Mouse (Mus musculus) megakaryocyte, embryonic 14.5 days (primary cell): ENCODE measurements at regions not wholly inside any gene's neighbourhood (a gene's known extent, or its start where the extent isn't known, plus 50 kb on each side); places are given as distances from the start of the nearest gene placed in this dataset.

Experiments used
- H3K27me3 ChIP-seq: replicated peaks from 2 replicates; pipeline ENCODE3; 2012; ENCODE audit warnings: inconsistent platforms
- H3K36me3 ChIP-seq: replicated peaks from 2 replicates; pipeline ENCODE3; 2012; ENCODE audit warnings: low read length, inconsistent platforms, mixed read lengths
- H3K4me1 ChIP-seq: 2 replicates; pipeline ENCODE4 v1.6.1; 2012; ENCODE audit warnings: inconsistent platforms
- H3K4me3 ChIP-seq: replicated peaks from 2 replicates; pipeline ENCODE3; 2012; ENCODE audit warnings: moderate library complexity, mild to moderate bottlenecking, inconsistent platforms
- H3K9me3 ChIP-seq: 2 replicates; pipeline ENCODE4 v1.6.1; 2012; ENCODE audit warnings: inconsistent platforms
- FLI1 ChIP-seq: IDR thresholded peaks from 2 replicates; pipeline ENCODE4 v1.6.1; 2012; ENCODE audit warnings: low read length, inconsistent platforms, mixed read lengths
- GATA1 ChIP-seq: IDR thresholded peaks from 3 replicates; pipeline ENCODE4 v1.6.1; 2012; ENCODE audit warnings: mixed read lengths, low read length, inconsistent platforms, borderline replicate concordance

DNA sequence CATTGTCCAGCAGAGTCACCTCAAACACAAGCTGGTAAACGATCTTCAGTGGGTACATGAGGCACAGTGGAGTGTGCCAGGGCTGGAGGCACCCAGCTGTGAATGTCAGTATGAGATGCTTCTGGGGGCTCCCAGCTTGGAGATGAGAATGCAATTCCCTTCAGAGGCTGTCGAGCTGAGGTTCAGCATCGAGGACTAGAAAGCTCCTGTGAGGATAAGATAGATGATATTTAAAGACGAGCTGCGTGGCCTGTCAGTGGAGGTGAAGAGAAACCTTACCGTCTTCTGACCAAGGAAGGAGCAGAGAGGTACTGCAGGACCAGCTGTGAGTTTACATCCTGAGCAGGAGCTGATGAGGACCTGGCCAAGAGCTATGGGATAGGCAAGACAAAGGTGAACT lies 52.4 kb upstream of the Six3 start:
- 0 out of 2 replicates have a peak, but pooled peaks cover 4% of the 10 kb centered on the region for H3K9me3 ChIP-seq
- no peak overlapping the region for H3K4me3 ChIP-seq
- no peaks in the 10 kb centered on the region for H3K4me1 ChIP-seq
- no peaks in the 10 kb centered on the region for H3K27me3 ChIP-seq
- no peaks in the 10 kb centered on the region for H3K36me3 ChIP-seq
- TF ChIP-seq FLI1 (no peak), GATA1 (no peak)

DNA sequence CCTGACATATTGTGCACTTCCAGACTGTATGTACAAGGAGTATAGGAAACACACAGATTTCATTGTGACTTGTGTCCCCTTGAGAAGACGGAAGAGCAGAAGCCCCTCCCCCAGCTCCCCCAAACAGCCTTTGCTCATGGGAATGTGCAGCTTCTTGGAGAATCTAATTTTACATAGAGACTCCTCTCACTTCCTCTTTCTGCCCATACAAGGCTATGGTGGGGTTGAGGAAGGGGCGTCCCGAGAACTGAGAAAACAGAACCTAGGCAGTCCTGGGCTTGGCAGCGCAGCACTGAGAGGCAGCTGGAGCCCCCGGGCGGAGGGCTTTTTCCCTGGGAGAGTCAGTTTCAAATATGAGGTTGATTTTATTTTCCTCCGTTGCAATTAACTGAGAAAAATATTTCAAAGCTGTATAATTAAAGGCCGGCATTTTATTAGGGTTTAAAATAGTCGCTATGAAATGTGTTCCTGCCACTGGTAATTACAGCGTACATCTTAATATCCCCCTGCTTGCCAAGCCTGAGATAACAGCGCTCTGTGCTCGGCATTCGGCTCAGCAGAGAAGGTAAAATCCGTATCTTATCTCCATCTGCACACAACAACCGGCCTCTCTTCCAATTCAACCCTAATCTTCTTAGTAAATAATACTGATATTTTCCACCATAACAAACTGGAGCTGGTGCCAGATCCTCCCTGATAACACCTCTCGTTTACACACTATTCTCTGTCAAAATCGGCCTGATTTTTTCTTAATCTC lies 50.7 kb upstream of the Six3 start:
- H3K4me3 ChIP-seq = no peak overlapping the region
- TF ChIP-seq GATA1 (no peak), FLI1 (no peak)
- peaks cover 18% of the 10 kb centered on the region for H3K9me3 ChIP-seq
- H3K36me3 ChIP-seq = no peaks in the 10 kb centered on the region
- H3K4me1 ChIP-seq = no peaks in the 10 kb centered on the region
- H3K27me3 ChIP-seq = no peaks in the 10 kb centered on the region

DNA sequence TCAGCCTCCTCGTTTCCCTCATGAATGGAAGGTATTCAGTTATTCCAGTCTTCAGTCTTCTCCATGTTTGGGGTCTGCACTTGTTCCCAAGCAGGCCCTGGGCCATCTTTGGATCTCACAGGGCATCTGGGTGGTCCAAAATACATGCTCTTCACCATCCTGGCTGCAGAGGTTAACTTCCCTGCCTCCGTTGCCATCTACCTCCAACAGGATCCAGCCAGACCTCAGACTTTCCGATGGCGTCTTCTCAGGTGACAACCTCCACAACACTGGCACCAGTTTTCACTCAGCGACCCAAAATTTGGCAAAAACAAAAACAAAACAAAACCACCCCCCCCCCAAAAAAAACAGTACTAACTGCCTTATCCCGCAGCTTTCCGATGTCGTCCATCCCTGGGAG lies 50.0 kb upstream of the Six3 start:
- H3K27me3 ChIP-seq = no peaks in the 10 kb centered on the region
- TF ChIP-seq GATA1 (no peak), FLI1 (no peak)
- no peak overlapping the region for H3K4me3 ChIP-seq
- peaks cover 23% of the 10 kb centered on the region for H3K9me3 ChIP-seq
- H3K36me3 ChIP-seq = no peaks in the 10 kb centered on the region
- no peaks in the 10 kb centered on the region for H3K4me1 ChIP-seq
